ENCODE assay signal across 34 mouse cellular contexts in the genomic region with DNA sequence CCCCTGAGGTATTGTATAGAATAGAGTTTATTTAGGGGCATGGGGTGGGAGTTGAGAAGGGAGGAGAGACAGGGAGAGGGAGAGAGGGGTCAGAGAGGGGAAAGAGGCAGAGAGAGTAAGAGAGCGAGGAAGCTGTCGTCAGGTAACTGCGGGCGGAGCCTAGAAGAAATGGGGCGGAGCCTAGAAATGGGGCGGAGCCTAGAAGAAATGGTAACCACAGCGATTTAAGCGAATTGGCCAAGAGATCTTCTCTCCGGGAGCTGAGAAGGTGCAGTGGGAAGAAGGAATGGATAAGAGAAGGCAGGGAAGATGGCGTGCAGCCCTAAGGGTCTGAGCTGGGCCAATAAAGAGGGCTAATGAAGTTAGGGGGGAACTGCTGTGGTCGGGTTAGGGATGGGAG. TPM values are rescaled to one million over a fixed set of nuclear protein-coding genes. Genes with fewer than 3 reads are reported as not detected.
DNase-seq lines count a peak whose midpoint lies in the region; ATAC-seq and TF ChIP-seq lines count a peak whose summit lies in the region.
"Had no signal": no experiment of that assay in that cellular context is flagged by ENCODE, and none has a peak within 500 bp of the region (broad histone marks: within the 10 kb centered on the region; RNA-seq: fewer than 3 reads in every experiment).

No protein-coding gene starts in this region.

- ATAC-seq in liver, embryonic 11.5 days (replicated peaks; ENCODE audit: low FRiP score): no peak
- ATAC-seq in liver, postnatal 0 days: no peak
- ATAC-seq: forebrain, embryonic 15.5 days; hindbrain, embryonic 16.5 days; inflammation-experienced regulatory T-cells, adult 6 months; intestine, embryonic 16.5 days; Patski had no signal

- H3K27me3 ChIP-seq in liver, embryonic 11.5 days (replicated peaks; ENCODE audit: control insufficient read depth, insufficient read depth, low read length): no peaks in the 10 kb centered on the region
- no peaks in the 10 kb centered on the region for H3K27me3 ChIP-seq in liver, postnatal 0 days (ENCODE audit: insufficient read depth, low read length)
- H3K27me3 ChIP-seq in ES-Bruce4 (ENCODE audit: control insufficient read depth, insufficient read depth, low read length, poor library complexity, severe bottlenecking): no peaks in the 10 kb centered on the region
- H3K27me3 ChIP-seq: embryonic facial prominence, embryonic 13.5 days; forebrain, embryonic 12.5 days; forebrain, embryonic 15.5 days; heart, embryonic 13.5 days; hindbrain, embryonic 12.5 days; Patski had no signal

- TF ChIP-seq EP300 in liver, postnatal 0 days (IDR thresholded peaks at IDR 0.05; ENCODE audit: low read depth): no peak
- no peak for TF ChIP-seq EP300 in ES-Bruce4 (IDR thresholded peaks at IDR 0.05; ENCODE audit: insufficient read depth, low read depth, low read length)

- TF ChIP-seq CTCF in liver, postnatal 0 days (IDR thresholded peaks at IDR 0.05; ENCODE audit: low read depth): no peak
- TF ChIP-seq CTCF in ES-Bruce4 (IDR thresholded peaks at IDR 0.05; ENCODE audit: low read depth, low read length): no peak

- peaks cover 6% of the 10 kb centered on the region; the same call in 1 of the 2 replicates for H3K4me1 ChIP-seq in liver, embryonic 11.5 days (replicated peaks; ENCODE audit: control insufficient read depth, insufficient read depth, low read length)
- H3K4me1 ChIP-seq in liver, postnatal 0 days (ENCODE audit: insufficient read depth): peaks cover 3% of the 10 kb centered on the region; the same call in 1 of the 2 replicates
- H3K4me1 ChIP-seq in ES-Bruce4 (ENCODE audit: control insufficient read depth, insufficient read depth, low read length): no peaks in the 10 kb centered on the region

- H3K36me3 ChIP-seq in liver, embryonic 11.5 days (ENCODE audit: control insufficient read depth, insufficient read depth, low read length): no peaks in the 10 kb centered on the region
- H3K36me3 ChIP-seq in liver, postnatal 0 days (replicated peaks; ENCODE audit: insufficient read depth, low read length): no peaks in the 10 kb centered on the region
- H3K36me3 ChIP-seq in ES-Bruce4 (ENCODE audit: control insufficient read depth, insufficient read depth, low read length, poor library complexity, severe bottlenecking): no peaks in the 10 kb centered on the region
- H3K36me3 ChIP-seq: embryonic facial prominence, embryonic 10.5 days; embryonic facial prominence, embryonic 13.5 days; forebrain, embryonic 12.5 days; forebrain, embryonic 15.5 days; G1E; heart, embryonic 10.5 days; heart, embryonic 13.5 days; hindbrain, embryonic 12.5 days had no signal

- 28% methylated on average over 11 of the region's 11 CpGs for WGBS in liver, embryonic 11.5 days
- 31% methylated on average over 11 of the region's 11 CpGs for WGBS in liver, postnatal 0 days (ENCODE audit: insufficient replicate concordance)

- peak overlapping the region; percentile 33; the same call in 1 of the 2 replicates for H3K4me2 ChIP-seq in liver, embryonic 11.5 days
- no peak overlapping the region for H3K4me2 ChIP-seq in liver, postnatal 0 days (ENCODE audit: low read depth, low read length)
- H3K4me2 ChIP-seq: embryonic facial prominence, embryonic 13.5 days; forebrain, embryonic 12.5 days; forebrain, embryonic 15.5 days; heart, embryonic 13.5 days; hindbrain, embryonic 12.5 days had no signal

- H3K9ac ChIP-seq in liver, embryonic 11.5 days (ENCODE audit: low read depth, low read length): no peak overlapping the region
- no peak overlapping the region for H3K9ac ChIP-seq in liver, postnatal 0 days (replicated peaks)
- no peak overlapping the region for H3K9ac ChIP-seq in ES-Bruce4 (ENCODE audit: low read depth, poor library complexity, severe bottlenecking)
- H3K9ac ChIP-seq: embryonic facial prominence, embryonic 13.5 days; forebrain, embryonic 12.5 days; forebrain, embryonic 15.5 days; heart, embryonic 13.5 days; hindbrain, embryonic 12.5 days had no signal

- no peaks in the 10 kb centered on the region for H3K9me3 ChIP-seq in liver, embryonic 11.5 days (ENCODE audit: control insufficient read depth, low read length)
- H3K9me3 ChIP-seq in liver, postnatal 0 days (ENCODE audit: low read length): no peaks in the 10 kb centered on the region
- no peaks in the 10 kb centered on the region for H3K9me3 ChIP-seq in ES-Bruce4 (replicated peaks; ENCODE audit: control insufficient read depth, insufficient read depth, low read length, poor library complexity, severe bottlenecking)
- H3K9me3 ChIP-seq: embryonic facial prominence, embryonic 13.5 days; forebrain, embryonic 12.5 days; forebrain, embryonic 15.5 days; G1E; heart, embryonic 10.5 days; hindbrain, embryonic 12.5 days had no signal

- TF ChIP-seq POLR2A in ES-Bruce4 (IDR thresholded peaks at IDR 0.05; ENCODE audit: insufficient read depth, low read length): no peak

- intact Hi-C loops in heart, postnatal 10 days (cut with DNase I): no loop called here

- no peak for DNase-seq in liver, embryonic 11.5 days (ENCODE audit: low spot score)
- DNase-seq in liver, postnatal 0 days: no peak
- peak; percentile 77 for DNase-seq in R1 (ENCODE audit: low read depth, low spot score)
- DNase-seq in induced T-regulatory cell, adult 2 months (ENCODE audit: low read depth): peak; percentile 42
- no peak for DNase-seq in testis, postnatal 10 days (ENCODE audit: low spot score)
- no peak for DNase-seq in heart, postnatal 10 days
- no peak for DNase-seq in cerebellum, postnatal 10 days
- DNase-seq: adrenal gland, adult 2 months; adrenal gland, postnatal 14 days; B cell, adult 2 months; cerebellum, adult 11 months; cerebellum, adult 2 months; cerebellum, adult 9-11 months; cerebellum, postnatal 36 days; embryo, embryonic 11 days; gastrocnemius, postnatal 36 days; heart, adult 2 months; kidney, adult 18-20 months had no signal

- no peak overlapping the region for H3K27ac ChIP-seq in liver, embryonic 11.5 days (ENCODE audit: low read depth, low read length)
- H3K27ac ChIP-seq in liver, postnatal 0 days (ENCODE audit: low read depth): no peak overlapping the region
- H3K27ac ChIP-seq in ES-Bruce4 (ENCODE audit: insufficient read depth, low read length): no peak overlapping the region
- H3K27ac ChIP-seq: embryonic facial prominence, embryonic 10.5 days; embryonic facial prominence, embryonic 13.5 days; forebrain, embryonic 12.5 days; forebrain, embryonic 15.5 days; heart, adult 2 months; heart, embryonic 10.5 days; heart, embryonic 13.5 days; hindbrain, embryonic 12.5 days had no signal

- H3K4me3 ChIP-seq in liver, embryonic 11.5 days (ENCODE audit: low read depth, low read length): no peak overlapping the region
- H3K4me3 ChIP-seq in liver, postnatal 0 days (ENCODE audit: low read depth, low read length): no peak overlapping the region
- H3K4me3 ChIP-seq in ES-Bruce4 (ENCODE audit: low read depth, low read length): peak overlapping the region; percentile 62
- H3K4me3 ChIP-seq: embryonic facial prominence, embryonic 10.5 days; embryonic facial prominence, embryonic 13.5 days; erythroblast, embryonic 14.5 days; forebrain, embryonic 12.5 days; forebrain, embryonic 15.5 days; heart, adult 2 months; heart, embryonic 10.5 days; heart, embryonic 13.5 days; hindbrain, embryonic 12.5 days had no signal

RNA-seq across cellular contexts. Expression of a gene that starts 2.8 kb away (rescaled TPM):
- polyA plus RNA-seq in liver, embryonic 11.5 days (2014; fragmentation: Nextera tagmentation; extraction: Ambion mirVana): 7.5 and 8.9 TPM in 2 replicates
- 2.1 and 2.5 TPM in 2 replicates for polyA plus RNA-seq in liver, postnatal 0 days (2015; fragmentation: Nextera tagmentation; extraction: Ambion mirVana)
- polyA plus RNA-seq in ES-Bruce4 (2011; ENCODE audit: insufficient read depth, insufficient read length, low read depth, missing spikeins): 10.7 and 11.6 TPM in 2 replicates
- total RNA-seq in heart, postnatal 10 days (2021): 10 to 100 TPM; 31.2 to 32.4 TPM

RNA-seq across cellular contexts. Expression of a gene that starts 18.0 kb away (rescaled TPM):
- 59.2 and 61.0 TPM in 2 replicates for polyA plus RNA-seq in liver, embryonic 11.5 days (2014; fragmentation: Nextera tagmentation; extraction: Ambion mirVana)
- 51.1 and 53.0 TPM in 2 replicates for polyA plus RNA-seq in liver, postnatal 0 days (2015; fragmentation: Nextera tagmentation; extraction: Ambion mirVana)
- polyA plus RNA-seq in ES-Bruce4 (2011; ENCODE audit: insufficient read depth, insufficient read length, low read depth, missing spikeins): 77.9 and 82.6 TPM in 2 replicates
- 100 to 1,000 TPM; 165 to 171 TPM for total RNA-seq in heart, postnatal 10 days (2021)

RNA-seq across cellular contexts. Expression of a gene that starts 36.1 kb away (rescaled TPM):
- polyA plus RNA-seq in liver, embryonic 11.5 days (2014; fragmentation: Nextera tagmentation; extraction: Ambion mirVana): 1.3 and 1.6 TPM in 2 replicates
- polyA plus RNA-seq in liver, postnatal 0 days (2015; fragmentation: Nextera tagmentation; extraction: Ambion mirVana): 0.16 and 0.19 TPM in 2 replicates
- 3.0 and 3.1 TPM in 2 replicates for polyA plus RNA-seq in ES-Bruce4 (2011; ENCODE audit: insufficient read depth, insufficient read length, low read depth, missing spikeins)
- not detected for total RNA-seq in heart, postnatal 10 days (2021)
- total RNA-seq: gastrocnemius, adult 8-10 months; gastrocnemius, postnatal 36 days; heart, adult 2 months; heart, postnatal 25 days had no signal
- polyA plus RNA-seq: erythroblast, embryonic 14.5 days had no signal

Comparison
In these comparisons a context has a peak if more than half of its experiments do, and no peak if none do; other contexts are left out.
1. DNase-seq: peak in R1 (single experiment) and induced T-regulatory cell, adult 2 months (single experiment); none in liver, embryonic 11.5 days (single experiment), liver, postnatal 0 days (single experiment), testis, postnatal 10 days (single experiment), heart, postnatal 10 days (0 of 2) and cerebellum, postnatal 10 days (0 of 2).